Mouse (Mus musculus) macrophage (primary cell): ENCODE data around the gene Plpp7. TPM values are rescaled to one million over a fixed set of nuclear protein-coding genes. Genes with fewer than 3 reads are reported as not detected.

Experiments
- H3K27ac ChIP-seq: fragments of 350-480 bp; formaldehyde crosslinking; 2 replicates; pipeline ENCODE4 v1.9.0; 2021
- H3K36me3 ChIP-seq: fragments of 350-480 bp; formaldehyde crosslinking; 2 replicates; pipeline ENCODE4 v1.9.0; 2021; ENCODE audit errors: inconsistent target
- H3K4me3 ChIP-seq: fragments of 350-480 bp; formaldehyde crosslinking; 2 replicates; pipeline ENCODE4 v1.9.0; 2021; ENCODE audit errors: inconsistent target
- H3K79me2 ChIP-seq: fragments of 350-480 bp; formaldehyde crosslinking; 2 replicates; pipeline ENCODE4 v1.9.0; 2021; ENCODE audit errors: inconsistent target
- WGBS: methylation state at CpG from one replicate; pipeline ENCODE4 v1.1.7; 2026; ENCODE audit warnings: inconsistent platforms; ENCODE audit not compliant: missing documents; 5-methylcytosine and 5-hydroxymethylcytosine counted together
- polyA plus RNA-seq: library from polyadenylated mRNA; stranded (reverse); fragments of 250-400 nt; gene quantifications from 3 replicates; pipeline ENCODE4 v1.2.4, GENCODE M21; 2018; ENCODE audit warnings: inconsistent platforms

Plpp7 gene
- polyA plus RNA-seq, 1 experiment from 2014 or later, result 0.75 TPM

DNA sequence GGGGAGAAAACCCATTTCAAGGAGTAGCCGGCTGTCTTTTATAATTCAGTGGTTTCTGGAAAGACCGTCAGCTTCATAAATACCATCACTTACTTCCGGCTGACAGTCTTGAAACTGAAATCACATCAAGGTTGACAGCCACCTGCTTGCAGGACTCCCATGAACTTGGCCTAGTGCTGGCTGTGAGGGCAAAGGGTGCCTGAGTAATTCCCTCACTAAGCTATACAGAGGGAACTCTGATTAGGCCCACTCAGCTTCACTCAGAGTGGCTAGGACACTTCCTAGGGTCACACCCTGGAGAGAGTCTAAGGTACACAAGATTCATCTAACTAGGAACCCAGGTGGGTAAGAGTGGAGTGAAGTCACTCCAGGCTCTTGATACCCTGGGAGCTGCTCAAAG, 14.6 kb upstream of the Plpp7 start:
- 62% methylated on average over 3 of the region's 3 CpGs for WGBS
- Histone ChIP-seq H3K79me2 (peaks cover 73% of the 10 kb centered on the region), H3K27ac (peak overlapping the region; percentile 96), H3K36me3 (no peaks in the 10 kb centered on the region), H3K4me3 (peak overlapping the region; percentile 88; the same call in 1 of the 2 replicates)

GRCm38 (mm10) chr2:32081296-32081929, 13.9 kb upstream of the Plpp7 start:
- Histone ChIP-seq H3K27ac (peak overlapping the region; percentile 96), H3K4me3 (peak overlapping the region; percentile 88), H3K79me2 (peaks cover 65% of the 10 kb centered on the region), H3K36me3 (no peaks in the 10 kb centered on the region)
- WGBS, result 10% methylated on average over 13 of the region's 14 CpGs

DNA sequence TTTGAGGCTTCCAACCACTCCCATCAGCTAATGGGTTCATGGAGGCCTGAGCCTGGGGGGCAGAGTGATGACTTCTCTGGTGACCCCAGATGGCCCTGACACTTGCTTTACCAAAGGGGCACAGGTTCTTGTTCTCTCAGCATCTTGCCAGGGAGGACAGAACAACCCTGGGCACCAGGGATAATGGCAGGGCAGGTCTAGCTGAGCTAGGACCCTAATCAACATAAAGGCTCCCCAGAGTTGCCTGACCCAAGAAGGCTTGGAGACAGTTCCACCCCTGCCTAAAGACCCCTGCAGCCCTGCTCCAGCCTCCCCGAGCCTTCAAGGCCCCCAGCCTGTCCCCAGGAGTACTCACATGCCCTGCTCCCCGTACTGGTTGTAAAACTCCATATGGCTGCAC, 13.1 kb upstream of the Plpp7 start:
- H3K27ac ChIP-seq, result peak overlapping the region; percentile 96
- 0% methylated on average over 2 of the region's 2 CpGs for WGBS
- H3K4me3 ChIP-seq, result peak overlapping the region; percentile 88

DNA sequence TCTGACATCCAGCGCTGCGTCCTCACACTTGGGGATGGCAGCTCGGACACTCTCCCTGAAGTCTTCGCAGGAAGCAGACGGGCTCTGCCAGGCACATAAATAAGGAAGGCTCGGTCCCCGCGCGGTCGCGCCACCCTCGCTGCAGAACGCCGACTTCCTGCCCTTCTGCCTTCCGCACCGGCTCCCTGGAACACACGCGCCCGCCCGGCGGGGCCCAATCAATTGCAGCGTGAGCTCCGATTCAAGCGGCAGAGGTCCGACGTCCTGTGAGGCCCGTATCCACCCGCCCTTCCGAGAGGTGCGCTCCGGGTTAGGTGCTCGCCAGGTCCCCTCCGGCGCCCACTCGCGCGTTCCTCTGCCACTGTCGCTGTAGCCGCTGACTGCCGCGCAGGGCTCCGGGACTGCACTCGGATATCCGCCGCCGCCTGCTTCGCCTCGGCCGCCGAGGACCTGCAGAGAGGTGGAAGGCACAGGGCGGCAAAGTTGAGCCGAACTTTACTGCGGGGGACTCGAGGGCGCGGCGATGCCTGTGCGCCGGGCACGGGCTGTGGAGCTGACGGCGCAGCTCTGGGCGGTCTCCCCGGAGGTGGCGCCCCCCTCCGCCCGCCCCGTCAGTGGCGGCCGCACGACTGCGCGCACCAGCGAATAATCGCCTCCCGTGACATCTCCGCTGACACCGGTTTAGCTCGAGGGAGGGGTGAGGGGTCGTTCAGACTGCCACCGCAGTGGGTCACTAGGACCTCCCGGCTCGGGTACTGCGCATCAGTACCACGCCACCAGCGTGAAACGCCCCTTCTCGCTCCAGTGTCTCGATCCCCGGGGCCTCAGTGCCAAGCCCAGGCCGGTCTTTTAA, 11.9 kb upstream of the Plpp7 start:
- WGBS, result 1% methylated on average over 89 of the region's 91 CpGs
- H3K36me3 ChIP-seq, result no peaks in the 10 kb centered on the region
- H3K27ac ChIP-seq, result peak overlapping the region; percentile 96
- H3K79me2 ChIP-seq, result peaks cover 46% of the 10 kb centered on the region
- H3K4me3 ChIP-seq, result peak overlapping the region; percentile 88

More for the DNA sequence above, 13.1 kb upstream of the Plpp7 start:
- Histone ChIP-seq H3K36me3 (no peaks in the 10 kb centered on the region), H3K79me2 (peaks cover 57% of the 10 kb centered on the region)

GRCm38 (mm10) chr2:32084111-32084871, 11.0 kb upstream of the Plpp7 start, which contains the start of gene Fam78a:
TSS of gene Fam78a (minus strand) at chr2:32084857.
- H3K4me3 ChIP-seq, result peak within 1 kb of the TSS; percentile 88
- H3K79me2 ChIP-seq, result peaks cover 37% of the 10 kb centered on the region
- no peaks in the 10 kb centered on the region for H3K36me3 ChIP-seq
- H3K27ac ChIP-seq, result 0 out of 2 replicates have a peak within 1 kb of the TSS, but pooled peaks have one; percentile 29
- under 1% methylated on average over 68 of the region's 68 CpGs for WGBS

DNA sequence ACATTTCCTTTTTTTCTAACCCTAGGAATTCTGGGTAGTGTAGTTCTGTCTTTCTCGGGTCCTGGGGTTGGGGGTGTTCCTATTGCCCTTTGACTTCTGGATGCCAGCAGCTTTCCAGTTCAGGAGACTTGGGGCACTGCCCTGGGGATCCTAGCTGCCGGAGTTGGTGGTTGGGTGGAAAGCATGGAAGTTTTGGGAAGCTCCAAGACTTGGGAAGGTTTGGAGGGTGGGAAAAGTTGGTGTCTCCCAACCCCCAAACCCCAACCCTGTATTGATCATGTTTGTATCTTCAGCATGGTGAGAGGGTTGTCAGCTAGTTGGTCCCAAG, 10.5 kb upstream of the Plpp7 start:
- Histone ChIP-seq H3K4me3 (peak overlapping the region; percentile 6; the same call in 1 of the 2 replicates), H3K27ac (no peak overlapping the region), H3K36me3 (no peaks in the 10 kb centered on the region), H3K79me2 (peaks cover 31% of the 10 kb centered on the region)
- WGBS, result 52% methylated on average over 2 of the region's 2 CpGs

DNA sequence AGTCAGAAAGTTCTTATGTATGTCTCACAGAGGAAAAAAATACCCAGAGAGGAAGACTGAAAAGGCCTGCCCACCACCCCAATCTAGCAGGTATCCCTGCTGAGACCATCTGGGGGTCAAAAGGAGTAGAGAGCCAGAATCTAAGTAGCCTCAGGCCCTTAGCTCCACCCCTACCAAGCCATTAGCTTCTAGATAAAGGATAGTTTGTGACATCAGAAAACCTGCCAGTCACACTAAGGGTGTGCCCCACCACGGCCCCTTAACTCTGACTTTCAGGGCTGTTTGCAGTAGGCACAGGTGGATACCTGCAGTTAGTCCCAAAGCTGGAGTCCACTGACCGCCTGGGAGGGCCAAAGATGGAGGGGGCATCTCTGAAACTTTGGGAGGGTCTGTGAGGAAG, 10.1 kb upstream of the Plpp7 start:
- Histone ChIP-seq H3K4me3 (no peak overlapping the region), H3K27ac (no peak overlapping the region), H3K36me3 (no peaks in the 10 kb centered on the region), H3K79me2 (peaks cover 27% of the 10 kb centered on the region)
- WGBS, result 73% methylated on average over 2 of the region's 2 CpGs

DNA sequence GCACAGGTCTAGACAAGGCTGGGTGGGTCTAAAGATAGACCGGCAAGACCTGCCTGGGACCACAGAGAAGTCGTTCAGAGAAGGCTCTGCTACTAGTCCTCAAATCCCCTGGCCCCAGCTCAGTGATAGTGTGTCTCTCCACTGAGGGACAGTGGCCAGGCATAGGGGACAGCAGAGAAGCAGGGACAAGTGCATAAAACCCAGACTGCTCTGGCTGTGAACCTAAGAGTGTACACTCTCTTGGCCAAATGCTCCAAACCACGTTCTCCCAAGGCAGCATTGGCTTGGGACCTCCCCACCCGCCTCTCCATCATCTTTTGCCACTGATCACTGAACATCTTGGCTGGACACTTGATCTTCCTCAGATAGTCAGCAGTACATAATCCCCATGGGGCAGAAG, 7.7 kb upstream of the Plpp7 start:
- WGBS, result 96% methylated on average over 4 of the region's 4 CpGs
- Histone ChIP-seq H3K36me3 (no peaks in the 10 kb centered on the region), H3K4me3 (no peak overlapping the region), H3K27ac (no peak overlapping the region), H3K79me2 (peaks cover 6% of the 10 kb centered on the region)

- no peaks in the 10 kb centered on the region for H3K36me3 ChIP-seq
- no peaks in the 10 kb centered on the region for H3K79me2 ChIP-seq
- no peak overlapping the region for H3K4me3 ChIP-seq
- no peak overlapping the region for H3K27ac ChIP-seq
- 32% methylated on average over 34 of the region's 35 CpGs for WGBS
Measured at GRCm38 (mm10) chr2:32088372-32088981, 6.9 kb upstream of the Plpp7 start.

DNA sequence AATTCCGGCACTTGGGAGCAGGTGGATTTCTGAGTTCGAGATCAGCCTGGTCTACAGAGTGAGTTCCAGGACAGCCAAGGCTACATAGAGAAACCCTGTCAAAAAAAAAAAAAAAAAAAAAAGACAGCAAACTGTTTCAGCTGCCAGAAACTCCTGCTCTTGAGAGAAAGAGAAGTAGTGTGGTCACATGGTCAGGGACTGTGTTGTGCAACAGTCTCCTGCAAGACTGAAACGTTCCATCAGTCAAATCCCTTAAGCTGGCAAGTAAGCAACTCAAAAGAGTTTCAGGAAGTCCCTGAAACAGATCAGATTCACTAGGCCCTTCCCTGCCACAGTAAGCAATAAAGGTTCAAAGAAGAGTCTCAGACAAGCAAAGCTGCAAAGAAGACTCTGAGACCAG, 5.7 kb upstream of the Plpp7 start:
- Histone ChIP-seq H3K36me3 (no peaks in the 10 kb centered on the region), H3K4me3 (no peak overlapping the region), H3K79me2 (no peaks in the 10 kb centered on the region), H3K27ac (peak overlapping the region; percentile 31)
- WGBS, result 38% methylated on average over 3 of the region's 3 CpGs

DNA sequence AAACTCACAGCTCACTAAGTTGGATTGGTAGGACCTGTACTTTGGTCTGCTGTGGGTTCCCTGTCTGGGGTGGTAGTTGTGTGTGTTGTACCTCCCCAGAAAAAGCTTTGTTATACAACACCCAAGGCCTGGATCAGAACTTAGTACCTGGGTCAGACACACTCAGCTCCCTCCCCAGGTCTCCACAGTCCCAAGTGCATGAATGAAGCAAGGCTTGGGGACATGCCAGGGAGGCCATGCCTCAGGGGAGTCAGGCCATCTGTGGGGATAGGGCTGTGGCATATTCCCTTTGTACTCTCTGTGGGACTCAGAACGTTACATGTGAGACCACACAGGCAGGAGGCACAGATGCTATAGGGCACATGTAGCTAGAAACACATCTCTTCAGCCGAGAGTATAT, 5.2 kb upstream of the Plpp7 start:
- Histone ChIP-seq H3K79me2 (no peaks in the 10 kb centered on the region), H3K4me3 (no peak overlapping the region), H3K27ac (no peak overlapping the region), H3K36me3 (no peaks in the 10 kb centered on the region)
- WGBS, result 100% methylated on average over 2 of the region's 2 CpGs

GRCm38 (mm10) chr2:32091956-32092355, 3.4 kb upstream of the Plpp7 start:
- Histone ChIP-seq H3K36me3 (no peaks in the 10 kb centered on the region), H3K27ac (no peak overlapping the region), H3K79me2 (no peaks in the 10 kb centered on the region), H3K4me3 (no peak overlapping the region)
- 63% methylated on average over 3 of the region's 3 CpGs for WGBS

GRCm38 (mm10) chr2:32094001-32094707, 1.2 kb upstream of the Plpp7 start:
- no peaks in the 10 kb centered on the region for H3K79me2 ChIP-seq
- H3K4me3 ChIP-seq, result no peak overlapping the region
- WGBS, result 82% methylated on average over 7 of the region's 7 CpGs
- no peaks in the 10 kb centered on the region for H3K36me3 ChIP-seq
- no peak overlapping the region for H3K27ac ChIP-seq

DNA sequence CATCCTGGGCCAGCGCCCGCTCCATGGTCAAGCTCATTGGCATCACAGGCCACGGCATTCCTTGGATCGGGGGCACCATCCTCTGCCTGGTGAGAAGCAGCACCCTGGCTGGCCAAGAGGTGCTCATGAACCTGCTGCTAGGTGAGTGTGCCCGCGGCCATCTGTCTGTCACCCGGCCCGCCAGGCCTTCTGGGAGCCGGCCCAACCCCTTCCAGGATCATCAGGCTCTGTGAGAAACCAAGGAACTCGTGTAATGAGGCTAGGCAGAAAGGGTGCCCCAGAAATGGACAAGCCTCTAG, 743 bp downstream of the Plpp7 start:
- Histone ChIP-seq H3K79me2 (no peaks in the 10 kb centered on the region), H3K36me3 (no peaks in the 10 kb centered on the region), H3K4me3 (no peak overlapping the region), H3K27ac (no peak overlapping the region)
- WGBS, result 96% methylated on average over 10 of the region's 10 CpGs
